Mouse (Mus musculus) heart, adult 9 months (tissue): ENCODE results near the gene Crygf.
"Not testable (repeated sequence)": the region's sequence is repeated elsewhere in the genome, so short reads cannot be mapped to it uniquely, and the experiment has no call there.

Experiments used
- DNase-seq, 2 experiments: peaks; one replicate each; pipeline ENCODE4 v3.0.0; 2022; ENCODE audit warnings: low spot score in 2 of 2

Gene Crygf

GRCm38 (mm10) chr1:65926294-65926693 lies at the start of gene Crygf:
Gene Crygf (plus strand): TSS chr1:65926520.
- DNase-seq = no peak

GRCm38 (mm10) chr1:65925361-65926210 lies 734 bp upstream of the Crygf start:
- no peak for DNase-seq

- not testable (repeated sequence) for DNase-seq
Measured at GRCm38 (mm10) chr1:65926696-65927095, 376 bp downstream of the Crygf start.

GRCm38 (mm10) chr1:65930055-65930454 lies 3.7 kb downstream of the Crygf start:
- DNase-seq = no peak

GRCm38 (mm10) chr1:65932091-65932812 lies 5.9 kb downstream of the Crygf start:
- no peak for DNase-seq
